Comparison of ENCODE assay signal across 16 mouse cellular contexts in genomic region chr17:3157016-3157415, GRCm38 (mm10).
"Had no signal": no experiment of that assay in that cellular context is flagged by ENCODE, and none has a peak within 500 bp of the region (broad histone marks: within the 10 kb centered on the region; RNA-seq: fewer than 3 reads in every experiment).

No protein-coding gene starts in this region.

- H3K27ac ChIP-seq: layer of hippocampus, adult 2 months; left cerebral cortex, adult 2 months; limb, embryonic 10.5 days; liver, embryonic 15.5 days; midbrain, embryonic 10.5 days; neural tube, embryonic 13.5 days had no signal

- H3K4me1 ChIP-seq: limb, embryonic 10.5 days; liver, embryonic 15.5 days; midbrain, embryonic 10.5 days; neural tube, embryonic 13.5 days had no signal

- ATAC-seq: lung, postnatal 0 days had no signal

- DNase-seq: kidney, adult 8-10 months; kidney, postnatal 10 days; kidney, postnatal 4 days; lung, adult 2 months; midbrain, embryonic 14.5 days; retina, postnatal 1 day; right cerebral cortex, postnatal 4 days; spleen, adult 18-20 months; thymus, postnatal 4 days had no signal

- H3K9ac ChIP-seq: liver, embryonic 15.5 days; neural tube, embryonic 13.5 days had no signal

- H3K9me3 ChIP-seq: limb, embryonic 10.5 days; liver, embryonic 15.5 days; midbrain, embryonic 10.5 days; neural tube, embryonic 13.5 days had no signal

- H3K27me3 ChIP-seq: liver, embryonic 15.5 days; neural tube, embryonic 13.5 days had no signal

- H3K4me3 ChIP-seq: layer of hippocampus, adult 2 months; left cerebral cortex, adult 2 months; limb, embryonic 10.5 days; liver, embryonic 15.5 days; midbrain, embryonic 10.5 days; neural tube, embryonic 13.5 days had no signal
